Mouse (Mus musculus) Muller cell, postnatal 12 days (primary cell): Measurements from ENCODE around the gene Dgkq.

Source experiments
- DNase-seq: peaks from one replicate; pipeline ENCODE4 v3.0.0-alpha.2; 2015; ENCODE audit errors: inconsistent ontology term

Gene Dgkq

DNA sequence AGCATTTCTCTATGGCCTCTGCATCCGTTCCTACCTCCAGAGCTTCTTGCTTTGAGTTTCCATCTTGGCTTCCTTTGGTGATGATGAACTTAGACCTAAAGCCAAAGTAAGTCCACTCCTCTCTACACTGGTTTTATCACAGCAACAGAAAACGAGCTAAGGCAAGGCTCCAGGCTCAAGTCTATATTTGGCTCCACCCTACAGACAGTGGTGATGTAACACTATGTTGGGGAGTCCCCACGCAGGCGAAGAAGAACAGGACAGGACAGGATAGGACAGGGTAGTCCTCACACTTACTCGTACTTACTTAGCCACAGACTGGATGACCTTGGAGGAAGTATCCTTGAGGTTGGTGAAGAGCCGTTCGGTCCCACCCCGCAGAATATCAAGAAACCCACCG is 66.9 kb downstream of the Dgkq start:
- no peak for DNase-seq

DNA sequence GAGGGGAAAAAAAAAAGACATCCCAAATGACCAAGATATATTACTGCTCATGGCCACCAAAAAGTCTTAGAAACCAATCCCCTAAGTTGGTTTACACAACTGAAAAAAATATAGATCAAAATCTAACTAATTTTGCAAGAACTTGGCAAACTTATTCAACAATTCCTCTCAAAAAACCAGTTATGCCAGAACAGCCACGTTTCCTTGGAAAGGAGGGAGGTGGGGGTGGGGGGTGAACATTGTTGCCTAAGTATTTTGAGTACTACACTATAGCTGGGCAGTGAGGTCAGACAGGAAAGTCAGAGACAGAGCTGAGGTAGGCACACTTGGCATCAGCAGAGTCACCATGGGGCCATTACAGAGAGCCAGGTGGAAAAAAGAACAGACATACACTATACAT is 69.5 kb downstream of the Dgkq start:
- no peak for DNase-seq
